In the genomic region with DNA sequence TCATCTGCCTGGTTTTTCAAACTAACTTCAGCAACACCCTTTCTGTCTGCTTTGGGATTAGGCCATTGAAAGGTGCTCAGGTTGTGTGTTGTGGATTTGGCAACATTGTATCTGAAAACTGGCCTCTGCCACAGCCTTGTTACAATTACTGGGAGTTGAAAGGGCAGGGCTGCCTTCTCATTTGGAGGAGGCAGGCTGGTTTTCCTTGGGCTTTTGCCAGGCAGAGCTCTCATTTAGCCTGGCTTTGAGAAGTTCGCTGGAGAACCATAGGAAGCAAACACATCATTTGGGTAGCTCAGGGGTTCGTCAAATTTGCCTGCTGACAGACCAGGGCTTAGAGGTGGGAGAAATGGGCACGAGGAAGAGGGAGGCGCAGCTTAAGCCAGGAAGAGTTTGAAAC, we compare ENCODE assay signal across 22 mouse cellular contexts.
DNase-seq lines count a peak whose midpoint lies in the region; ATAC-seq lines count a peak whose summit lies in the region.
"Had no signal": no experiment of that assay in that cellular context is flagged by ENCODE, and none has a peak within 500 bp of the region (broad histone marks: within the 10 kb centered on the region; RNA-seq: fewer than 3 reads in every experiment).

No protein-coding gene starts in this region.

- peak; percentile 17 for DNase-seq in adrenal gland, adult 2 months
- no peak for DNase-seq in adrenal gland, postnatal 25 days
- peak; percentile 26 to 40 for DNase-seq in kidney, postnatal 25 days
- peak; percentile 24 for DNase-seq in NIH3T3 (ENCODE audit: low read depth)
- DNase-seq in lung, postnatal 36 days, result peak; percentile 70
- no peak for DNase-seq in cerebellum, adult 8-10 months
- DNase-seq: cerebellum, adult 2 months; gastrocnemius, postnatal 14 days; heart, adult 2 months; heart, postnatal 4 days; liver, embryonic 13.5 days; thymus, postnatal 14 days had no signal

- no peak overlapping the region for H3K27ac ChIP-seq in kidney, embryonic 16.5 days (ENCODE audit: low read length)
- H3K27ac ChIP-seq: forebrain, embryonic 15.5 days; heart, adult 2 months; kidney, postnatal 0 days; limb, embryonic 12.5 days; liver, embryonic 13.5 days; neural tube, embryonic 15.5 days; stomach, postnatal 0 days had no signal

- no peaks in the 10 kb centered on the region for H3K4me1 ChIP-seq in kidney, embryonic 16.5 days (ENCODE audit: insufficient read depth, low read length)
- H3K4me1 ChIP-seq: liver, embryonic 13.5 days; neural tube, embryonic 15.5 days had no signal

- no peak overlapping the region for H3K4me2 ChIP-seq in kidney, embryonic 16.5 days (replicated peaks; ENCODE audit: low read depth, low read length)
- H3K4me2 ChIP-seq: forebrain, embryonic 15.5 days; limb, embryonic 12.5 days; liver, embryonic 13.5 days; neural tube, embryonic 15.5 days had no signal

- ATAC-seq in kidney, embryonic 16.5 days (ENCODE audit: low FRiP score, low TSS enrichment), result no peak
- ATAC-seq: CD4-positive, CD25-positive, alpha-beta regulatory T cell, adult 4 months; forebrain, embryonic 15.5 days; hindbrain, embryonic 16.5 days; intestine, postnatal 0 days; midbrain, embryonic 16.5 days had no signal

- no peak overlapping the region for H3K4me3 ChIP-seq in kidney, embryonic 16.5 days (ENCODE audit: low read length)
- H3K4me3 ChIP-seq: forebrain, embryonic 15.5 days; heart, adult 2 months; limb, embryonic 12.5 days; liver, embryonic 13.5 days; neural tube, embryonic 15.5 days had no signal

- H3K9ac ChIP-seq in kidney, embryonic 16.5 days (replicated peaks; ENCODE audit: low read length), result no peak overlapping the region
- H3K9ac ChIP-seq: forebrain, embryonic 15.5 days; limb, embryonic 12.5 days; liver, embryonic 13.5 days; neural tube, embryonic 15.5 days had no signal

- H3K36me3 ChIP-seq in kidney, embryonic 16.5 days (ENCODE audit: insufficient read depth, low read length), result no peaks in the 10 kb centered on the region
- H3K36me3 ChIP-seq: forebrain, embryonic 15.5 days; limb, embryonic 12.5 days; liver, embryonic 13.5 days; neural tube, embryonic 15.5 days had no signal

- H3K27me3 ChIP-seq in kidney, embryonic 16.5 days (ENCODE audit: insufficient read depth, low read length), result no peaks in the 10 kb centered on the region; the same call in 1 of the 2 replicates
- H3K27me3 ChIP-seq: forebrain, embryonic 15.5 days; limb, embryonic 12.5 days; neural tube, embryonic 15.5 days had no signal

- WGBS in kidney, embryonic 16.5 days, result 71% methylated on average over 4 of the region's 4 CpGs

- no peaks in the 10 kb centered on the region for H3K9me3 ChIP-seq in kidney, embryonic 16.5 days (ENCODE audit: low read length)
- H3K9me3 ChIP-seq: forebrain, embryonic 15.5 days; liver, embryonic 13.5 days; neural tube, embryonic 15.5 days had no signal

Comparison
In these comparisons a context has a peak if more than half of its experiments do, and no peak if none do; other contexts are left out.
1. DNase-seq: peak in adrenal gland, adult 2 months (single experiment), kidney, postnatal 25 days (2 of 2), NIH3T3 (single experiment) and lung, postnatal 36 days (single experiment); none in adrenal gland, postnatal 25 days (single experiment) and cerebellum, adult 8-10 months (single experiment).